Mouse (Mus musculus) cortical plate, adult 2 months (tissue): ENCODE measurements at regions not wholly inside any gene's neighbourhood (a gene's known extent, or its start where the extent isn't known, plus 50 kb on each side); places are given as distances from the start of the nearest gene placed in this dataset.

ENCODE experiments used
- H3K27ac ChIP-seq: fragments of 200-500 bp; 2 replicates; pipeline ENCODE4 v1.5.1; 2012; ENCODE audit warnings: low read length, control low read depth, inconsistent platforms; ENCODE audit not compliant: insufficient read depth
- H3K4me1 ChIP-seq: fragments of 200-500 bp; 2 replicates; pipeline ENCODE4 v1.6.1; 2011; ENCODE audit warnings: low read length; ENCODE audit not compliant: control insufficient read depth, insufficient read depth
- H3K4me3 ChIP-seq: fragments of 200-500 bp; 2 replicates; pipeline ENCODE4 v1.5.1; 2011; ENCODE audit warnings: mild to moderate bottlenecking, low read length, control low read depth; ENCODE audit not compliant: insufficient read depth
- CTCF ChIP-seq: fragments of 200-500 bp; IDR thresholded peaks from 2 replicates; pipeline ENCODE4 v1.5.1; 2011; ENCODE audit warnings: mild to moderate bottlenecking, control low read depth, low read length; ENCODE audit not compliant: insufficient read depth; ENCODE audit errors: extremely low read depth
- POLR2A ChIP-seq: fragments of 200-500 bp; IDR thresholded peaks from 2 replicates; pipeline ENCODE4 v1.6.1; 2011; ENCODE audit warnings: mild to moderate bottlenecking, low read length, control low read depth; ENCODE audit not compliant: insufficient read depth; ENCODE audit errors: extremely low read depth

DNA sequence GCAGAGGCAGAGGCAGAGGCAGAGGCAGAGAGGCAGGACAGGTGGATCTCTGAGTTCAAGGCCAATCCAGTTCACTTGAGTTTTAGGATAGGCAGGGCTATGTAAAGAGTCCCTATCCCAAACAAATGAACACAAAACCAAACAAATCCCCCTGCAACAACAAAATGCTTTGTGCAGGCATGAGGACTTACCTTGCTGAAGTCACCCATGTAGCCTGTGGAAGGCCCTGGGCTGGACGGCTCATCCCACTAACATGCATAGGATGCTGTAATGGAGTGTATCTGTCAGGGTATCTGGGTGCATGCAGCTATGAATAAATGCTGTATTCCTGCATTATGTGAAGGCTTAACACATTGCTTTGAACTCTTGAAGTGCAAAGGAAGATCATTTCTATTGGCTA lies 74.3 kb upstream of the Otx2 start:
- TF ChIP-seq POLR2A (no peak), CTCF (no peak)
- Histone ChIP-seq H3K27ac (no peak overlapping the region), H3K4me1 (no peaks in the 10 kb centered on the region), H3K4me3 (no peak overlapping the region)

DNA sequence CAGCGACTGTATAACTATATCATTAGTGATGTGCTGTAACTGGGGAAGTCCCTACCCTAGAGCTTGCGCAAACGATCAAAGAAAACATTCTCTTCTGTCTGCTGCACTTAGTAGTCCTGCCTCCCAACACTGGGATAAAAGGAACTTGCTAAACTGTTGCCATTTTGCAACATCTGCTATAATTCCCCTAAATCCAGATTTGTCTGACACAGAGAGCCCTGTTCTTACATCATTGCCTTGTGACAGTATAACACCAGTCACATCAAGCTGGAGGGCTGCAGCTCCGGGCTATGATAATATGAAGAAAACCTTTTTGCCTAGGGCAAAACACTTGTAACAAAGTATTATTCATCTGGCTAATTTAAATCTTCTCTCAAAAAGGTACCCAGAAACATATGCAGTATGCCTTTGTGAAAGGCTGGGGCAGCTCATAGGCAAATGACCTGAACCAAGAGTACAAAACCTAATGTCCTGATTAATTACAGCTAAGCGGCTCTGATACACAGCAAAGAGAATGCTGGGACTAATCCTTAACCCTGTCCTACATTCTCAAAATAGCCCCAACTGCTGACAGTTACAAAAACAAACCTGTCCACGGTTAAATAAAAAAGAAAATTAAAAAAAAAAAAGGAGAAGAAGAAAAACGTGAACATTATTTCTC lies 67.5 kb upstream of the Otx2 start:
- Histone ChIP-seq H3K27ac (no peak overlapping the region), H3K4me3 (no peak overlapping the region)
- no peak for TF ChIP-seq CTCF
- no peak for TF ChIP-seq POLR2A

DNA sequence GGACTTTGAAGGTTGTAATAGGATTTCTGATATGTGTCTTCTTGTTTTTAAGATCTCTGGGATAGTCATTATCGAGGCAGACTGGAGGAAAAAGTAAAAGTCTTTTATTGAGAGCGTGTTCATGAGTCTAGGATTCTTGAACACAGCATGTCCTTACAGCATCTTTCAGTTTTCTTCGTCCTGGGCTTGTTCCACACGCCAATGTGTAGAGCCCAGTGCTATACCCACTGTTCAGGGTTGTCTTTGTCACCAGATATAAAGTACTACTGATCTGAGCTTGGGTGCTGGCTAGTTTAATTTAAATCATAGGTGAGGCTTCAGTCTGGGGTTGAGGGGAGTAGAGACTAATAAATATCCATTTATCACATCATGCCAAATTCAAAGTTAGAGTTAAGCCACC lies 65.5 kb upstream of the Otx2 start:
- no peak for TF ChIP-seq CTCF
- TF ChIP-seq POLR2A = no peak
- no peak overlapping the region for H3K4me3 ChIP-seq

More for the DNA sequence above, 67.5 kb upstream of the Otx2 start:
- H3K4me1 ChIP-seq = no peaks in the 10 kb centered on the region

DNA sequence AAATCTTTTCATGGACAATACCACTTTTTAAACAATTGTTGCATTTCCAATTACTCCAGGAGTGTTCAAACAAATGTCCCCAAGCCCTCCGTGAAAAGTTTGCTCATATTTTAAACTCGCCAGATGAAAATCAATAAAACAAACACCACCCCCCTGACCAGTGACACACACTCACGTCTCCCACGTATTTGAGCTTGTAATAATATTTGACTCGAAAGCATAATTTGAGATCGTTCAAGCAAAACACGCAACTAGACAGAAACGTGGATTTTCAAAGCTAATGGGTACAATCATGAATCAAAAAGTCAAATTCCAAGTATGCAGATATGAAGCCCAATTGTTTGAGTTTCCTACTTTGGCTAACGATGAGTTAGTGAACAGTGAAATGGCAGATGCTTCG lies 65.0 kb upstream of the Otx2 start:
- TF ChIP-seq CTCF (no peak), POLR2A (no peak)
- H3K4me1 ChIP-seq = no peaks in the 10 kb centered on the region
- H3K27ac ChIP-seq = no peak overlapping the region
- no peak overlapping the region for H3K4me3 ChIP-seq

More for the DNA sequence above, 65.5 kb upstream of the Otx2 start:
- no peak overlapping the region for H3K27ac ChIP-seq
- H3K4me1 ChIP-seq = no peaks in the 10 kb centered on the region

DNA sequence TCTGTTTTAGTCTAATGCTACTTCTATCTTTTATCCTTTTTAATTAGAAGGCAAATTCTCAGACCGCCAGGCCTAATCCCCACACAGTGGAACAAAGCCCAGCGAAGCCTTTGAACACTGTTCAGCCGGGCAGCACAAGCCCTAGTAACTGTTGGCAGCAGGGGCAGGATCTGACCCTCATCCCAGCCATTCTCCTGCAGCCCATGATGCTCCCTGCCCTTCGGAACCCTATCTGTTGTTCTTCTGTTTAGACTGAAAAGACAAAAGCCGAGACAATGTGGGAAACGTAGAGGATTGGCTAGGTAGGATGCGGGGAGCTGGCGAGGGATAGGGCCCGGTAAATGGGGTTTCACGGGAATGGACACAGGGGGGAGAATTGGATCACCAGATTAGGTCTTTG lies 64.6 kb upstream of the Otx2 start:
- Histone ChIP-seq H3K27ac (no peak overlapping the region), H3K4me3 (no peak overlapping the region), H3K4me1 (no peaks in the 10 kb centered on the region)
- TF ChIP-seq CTCF = no peak
- no peak for TF ChIP-seq POLR2A

DNA sequence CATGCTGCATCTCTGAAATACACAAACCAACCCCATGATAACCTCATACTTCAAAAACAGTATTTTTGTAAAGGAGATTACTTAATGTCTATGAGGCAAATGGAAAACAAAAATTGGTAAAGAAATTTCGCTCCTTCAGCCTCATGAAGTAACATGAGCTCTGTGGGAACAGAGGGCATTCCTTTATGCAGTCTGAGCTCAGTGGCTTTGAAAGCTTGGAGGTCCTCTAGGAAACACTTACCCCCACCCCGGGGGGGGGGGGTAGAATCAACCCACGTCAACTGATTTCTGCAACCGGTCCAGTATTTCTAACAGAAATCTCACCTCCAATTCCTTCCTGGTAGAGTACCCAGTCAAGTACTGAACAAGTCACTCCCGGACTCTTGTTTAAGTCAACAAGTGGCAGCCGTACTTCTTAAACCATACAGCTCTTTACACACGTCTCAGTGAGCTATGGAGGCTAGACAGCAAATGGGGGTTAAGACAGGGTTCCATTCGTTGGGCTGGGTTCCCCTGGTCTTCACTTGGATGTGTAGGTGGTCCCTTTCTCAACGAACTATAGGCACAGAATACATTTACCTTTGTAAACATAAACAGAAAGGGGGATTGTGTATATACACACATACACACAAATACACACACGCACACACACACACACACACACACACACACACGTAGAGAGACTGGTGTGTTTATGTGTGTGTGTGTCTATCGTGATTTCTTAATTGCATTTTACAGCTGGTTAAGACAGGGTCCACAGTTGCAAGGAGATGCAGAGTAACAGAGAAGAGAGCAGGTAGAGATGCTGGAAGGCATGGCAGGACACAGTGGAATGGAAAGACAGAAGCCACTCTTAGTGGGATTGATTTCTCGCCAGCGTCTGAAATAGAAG lies 63.6 kb upstream of the Otx2 start:
- no peak overlapping the region for H3K27ac ChIP-seq
- H3K4me3 ChIP-seq = no peak overlapping the region
- no peaks in the 10 kb centered on the region for H3K4me1 ChIP-seq
- TF ChIP-seq CTCF (no peak), POLR2A (no peak)

DNA sequence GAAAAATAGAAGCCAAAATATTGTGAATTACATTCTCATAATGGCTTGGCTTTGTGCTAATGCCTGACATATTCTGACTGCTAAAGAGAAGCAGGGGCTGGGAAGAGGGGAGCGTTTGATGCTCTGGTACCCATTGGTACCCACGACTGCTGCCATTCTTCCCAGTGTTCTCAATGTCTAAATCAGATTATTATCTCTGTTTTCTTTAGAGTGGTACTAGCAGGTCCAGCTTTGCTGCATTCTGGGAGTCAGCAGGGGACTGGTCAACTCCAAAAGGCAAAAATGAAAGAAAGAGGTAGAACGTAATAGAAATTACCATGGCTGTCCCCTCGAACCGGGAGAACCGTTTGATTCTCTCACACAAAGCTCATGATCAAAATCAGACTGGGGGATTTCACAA lies 62.6 kb upstream of the Otx2 start:
- no peak overlapping the region for H3K27ac ChIP-seq
- TF ChIP-seq CTCF (no peak), POLR2A (no peak)
- H3K4me1 ChIP-seq = no peaks in the 10 kb centered on the region
- H3K4me3 ChIP-seq = no peak overlapping the region

DNA sequence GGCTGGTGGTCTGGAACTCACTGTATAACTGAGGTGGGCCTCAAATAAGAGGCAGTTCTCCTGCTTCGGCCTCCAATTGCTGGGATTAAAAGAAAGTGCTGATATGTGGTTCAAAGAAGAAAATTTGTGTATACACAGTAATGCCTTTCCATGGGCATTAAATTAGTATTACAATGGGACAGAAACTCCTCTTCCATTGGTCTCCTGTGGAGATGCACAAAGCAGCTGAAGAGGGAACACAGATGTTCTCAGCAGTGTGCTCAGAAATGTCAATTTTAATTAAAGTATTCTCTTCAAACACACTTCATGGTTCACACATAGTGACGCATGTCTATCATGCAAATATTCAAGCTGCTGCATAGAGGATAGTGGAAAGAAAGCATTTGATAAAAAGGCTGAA lies 56.4 kb upstream of the Otx2 start:
- Histone ChIP-seq H3K4me1 (no peaks in the 10 kb centered on the region), H3K27ac (no peak overlapping the region), H3K4me3 (no peak overlapping the region)
- no peak for TF ChIP-seq CTCF
- no peak for TF ChIP-seq POLR2A
